Mouse (Mus musculus): ENCODE measurements at regions not wholly inside any gene's neighbourhood (a gene's known extent, or its start where the extent isn't known, plus 50 kb on each side); places are given as distances from the start of the nearest gene placed in this dataset.

DNA sequence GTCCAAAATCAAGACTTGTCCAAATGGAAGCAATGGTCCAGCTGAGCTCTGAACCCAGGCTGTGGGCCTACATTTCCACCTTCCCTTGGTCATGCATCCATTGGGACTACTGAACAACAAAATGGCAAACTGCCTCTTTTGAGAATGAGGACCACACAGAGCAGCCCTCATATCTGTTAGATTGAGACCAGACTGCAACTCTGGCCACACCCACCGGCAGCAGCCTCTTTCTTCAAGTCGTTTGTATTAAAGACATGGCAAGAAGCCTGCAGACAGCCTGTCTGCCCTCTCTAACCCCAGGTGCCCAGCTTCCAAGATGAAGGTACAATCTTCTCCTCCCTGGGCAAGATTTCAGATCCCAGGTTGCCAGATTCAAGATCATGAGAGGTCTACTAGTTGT is 51.8 kb upstream of the St6galnac3 start:
- no peak for DNase-seq (ENCODE audit: low read depth)

DNA sequence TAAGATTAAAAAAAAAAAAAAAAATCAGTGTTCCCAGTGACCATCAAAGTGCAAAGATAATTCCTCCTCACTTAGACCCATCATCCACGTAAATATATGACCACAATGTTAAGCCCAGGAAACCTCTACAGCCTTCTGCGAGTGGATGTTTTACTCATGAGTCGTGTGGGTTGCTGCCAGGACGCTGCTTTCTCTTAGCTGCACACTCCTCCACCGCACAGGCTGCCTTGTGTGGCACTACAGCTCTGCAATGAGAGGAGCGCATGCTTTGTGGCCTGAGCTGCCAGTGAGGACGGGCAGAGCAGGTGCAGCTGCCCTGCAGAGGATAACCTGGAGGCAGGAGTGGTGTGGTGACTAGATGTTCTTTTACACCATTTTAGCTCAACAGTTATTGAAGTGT is 53.4 kb upstream of the St6galnac3 start:
- no peak for DNase-seq (ENCODE audit: low read depth)

DNA sequence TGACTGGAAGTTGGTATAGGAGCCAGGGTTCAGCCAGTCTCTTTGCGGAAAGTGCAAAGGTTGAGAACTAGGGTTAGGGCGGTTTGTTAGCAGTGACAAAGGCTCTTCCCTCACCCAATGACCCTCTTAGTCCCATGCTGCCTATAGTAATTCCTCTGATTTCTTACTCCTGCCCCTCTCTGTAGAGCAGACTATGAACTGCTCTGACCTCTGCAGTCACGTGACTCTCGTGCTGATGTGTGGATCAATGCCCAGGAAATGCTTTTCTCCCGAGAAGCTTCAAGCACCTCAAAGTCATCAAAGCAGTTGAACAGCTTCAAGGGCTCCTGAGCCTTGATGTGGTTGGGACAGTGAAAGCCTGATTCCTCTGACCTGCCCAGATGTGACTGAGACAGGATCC is 57.5 kb upstream of the St6galnac3 start:
- DNase-seq (ENCODE audit: low read depth), result no peak

DNA sequence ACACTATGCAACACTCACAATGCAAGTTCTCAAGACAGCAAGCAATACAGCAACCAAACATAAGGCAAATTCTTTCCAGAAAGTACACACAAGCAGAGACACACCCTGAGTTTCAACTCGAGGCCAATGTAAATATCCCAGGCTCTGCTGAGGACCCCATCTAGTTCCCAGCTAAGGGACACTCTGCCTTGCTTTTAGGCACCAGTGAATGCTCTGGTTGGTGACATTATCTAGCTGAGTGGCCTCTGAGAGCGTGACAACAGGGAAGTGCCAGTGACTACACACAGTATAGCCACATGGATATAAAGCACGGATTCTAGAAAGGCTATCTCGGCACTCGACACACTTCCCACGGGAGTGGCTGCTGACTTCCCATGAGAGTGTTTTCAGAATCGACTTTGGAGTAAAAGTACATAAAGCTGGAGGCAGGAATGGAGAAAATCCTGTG is 58.3 kb upstream of the St6galnac3 start:
- DNase-seq (ENCODE audit: low read depth), result no peak

DNA sequence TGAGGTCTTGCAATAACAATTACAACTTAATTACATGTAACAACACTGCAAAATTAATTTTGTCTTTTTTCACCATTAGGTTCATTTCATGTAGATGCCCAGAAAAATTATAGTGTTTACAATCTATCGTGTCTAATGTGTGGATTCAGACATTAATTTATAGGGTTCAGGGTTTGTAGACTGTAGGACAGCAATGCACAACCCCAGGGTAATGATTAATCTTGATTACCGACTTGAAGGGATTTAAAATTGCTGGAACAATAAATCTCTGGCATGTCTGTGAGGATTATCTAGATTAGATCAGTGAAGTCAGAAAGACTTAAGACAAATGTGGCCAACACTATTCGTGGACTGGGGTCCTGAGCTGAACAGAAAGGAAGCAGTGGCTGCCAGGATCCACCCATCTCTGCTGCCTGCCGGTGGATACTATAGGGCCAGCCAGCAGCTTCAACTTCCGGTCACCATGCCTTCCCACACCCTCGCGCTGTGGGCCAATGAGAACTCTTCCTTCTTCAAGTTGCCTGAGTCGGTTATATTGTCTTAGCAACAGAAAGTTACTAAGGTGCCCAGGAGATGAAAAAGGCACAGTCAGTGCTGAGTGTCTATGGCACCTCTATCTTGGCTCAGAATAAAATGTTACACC is 59.1 kb upstream of the St6galnac3 start:
- DNase-seq (ENCODE audit: low read depth), result no peak

DNA sequence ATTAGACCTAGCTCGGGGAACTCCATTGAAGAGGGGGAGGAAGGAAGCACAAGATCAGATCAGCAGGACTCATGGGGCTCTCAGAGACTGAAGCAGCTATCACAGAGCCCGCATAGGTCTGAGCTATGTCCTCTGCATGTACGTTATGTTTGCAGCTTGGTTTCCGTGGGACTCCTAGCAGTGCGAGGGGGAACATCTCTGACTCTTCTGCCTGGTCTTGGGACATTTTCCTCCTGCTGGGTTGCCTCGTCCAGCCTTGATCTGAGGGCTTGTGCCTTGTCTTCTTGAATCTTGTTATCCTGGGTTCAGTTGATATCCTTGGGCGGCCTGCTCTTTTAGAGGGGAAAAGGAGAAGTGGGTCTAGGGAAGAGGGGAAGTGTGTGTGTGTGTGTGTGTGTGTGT is 53.6 kb upstream of the Asb17 start:
- DNase-seq (ENCODE audit: low read depth), result no peak

DNA sequence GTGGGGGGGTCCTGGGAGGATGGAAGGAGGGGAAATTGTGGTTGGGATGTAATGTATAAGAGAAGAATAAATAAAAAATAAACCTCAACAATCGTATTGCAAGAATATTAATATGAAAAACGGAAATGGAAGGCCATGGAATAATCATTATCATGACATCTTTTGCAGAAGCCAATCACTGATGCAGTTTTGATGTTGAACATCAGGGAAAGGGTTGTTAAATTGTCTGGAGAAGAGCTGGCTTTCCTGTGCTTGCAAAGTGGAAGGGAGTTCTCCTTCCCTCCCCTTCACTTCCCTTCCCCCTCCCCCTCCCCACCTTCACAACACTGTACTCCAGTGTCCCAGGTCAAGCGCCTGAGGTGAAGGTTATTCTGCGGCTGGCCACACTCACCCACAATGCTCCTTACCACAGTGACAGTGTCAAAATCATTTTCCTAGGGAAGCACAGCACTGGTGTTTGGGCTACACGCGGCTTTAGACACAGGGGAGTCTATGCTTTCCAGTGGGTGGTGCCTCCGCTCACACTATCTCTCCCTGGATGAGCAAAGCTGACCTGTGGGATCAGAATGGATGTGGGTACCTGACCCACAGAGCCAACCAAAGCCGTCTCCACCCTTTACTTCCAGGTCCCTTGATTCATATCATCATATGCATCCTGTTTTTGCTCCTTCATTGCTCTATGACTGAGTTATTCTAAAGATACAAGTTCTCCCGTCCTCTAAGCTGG is 53.0 kb upstream of the Asb17 start:
- DNase-seq (ENCODE audit: low read depth), result no peak

DNA sequence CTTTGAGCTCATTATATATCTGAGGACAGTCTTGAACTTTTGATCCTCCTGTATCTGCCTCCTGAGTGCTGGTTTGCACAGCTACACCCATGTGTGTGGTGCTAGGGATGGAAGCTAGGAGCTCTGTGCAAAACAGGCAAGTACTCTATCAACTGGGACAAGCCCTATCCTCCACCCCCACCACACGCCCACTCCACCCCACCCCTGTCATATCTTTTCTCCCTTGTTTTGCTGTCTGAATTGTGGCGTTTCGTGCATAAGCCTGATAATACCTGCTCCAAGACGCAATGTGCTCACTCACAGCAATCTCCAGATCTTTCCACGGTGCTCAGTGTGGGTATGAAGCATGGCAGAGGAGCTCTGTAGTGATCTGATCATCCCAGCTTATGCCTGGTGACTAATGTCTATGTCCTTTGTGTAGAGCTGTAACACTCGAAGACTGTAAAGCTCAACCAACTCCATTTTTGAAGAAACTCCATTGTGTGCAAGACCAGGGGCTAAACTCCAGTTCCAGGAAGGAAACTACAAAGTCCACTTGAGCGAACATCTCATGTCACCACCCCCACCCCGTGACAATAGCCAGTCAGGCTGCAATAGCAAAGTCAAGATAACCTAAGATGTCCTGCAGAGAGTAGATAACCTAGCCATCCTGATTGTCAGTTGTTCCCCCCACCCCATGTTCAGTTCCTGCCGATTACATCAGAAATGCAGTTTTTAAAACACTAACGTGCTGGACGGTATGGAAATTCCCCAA is 52.2 kb upstream of the Asb17 start:
- DNase-seq (ENCODE audit: low read depth), result peak; percentile 60

DNA sequence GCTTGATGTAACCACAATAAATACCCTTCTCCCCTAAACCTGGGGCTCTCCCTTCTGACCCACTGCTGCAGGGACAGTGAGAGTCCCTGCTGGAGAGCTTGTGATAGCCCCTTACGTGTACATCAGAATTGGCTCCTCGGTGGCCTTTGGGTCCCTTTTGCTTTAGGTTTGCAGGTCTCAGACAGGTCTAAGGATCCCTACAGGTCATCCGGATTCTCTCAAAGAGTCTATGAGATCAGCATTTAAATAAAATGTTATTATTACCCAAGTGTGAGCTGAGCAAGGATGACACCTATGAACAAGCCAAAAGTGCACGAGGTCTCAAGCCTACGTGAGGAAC is 51.7 kb upstream of the Asb17 start:
- DNase-seq (ENCODE audit: low read depth), result no peak
